Mouse (Mus musculus) c-Kit-negative CD71-positive TER-119-positive erythroid progenitor cells, embryonic 14.5 days (primary cell): ENCODE results near the gene S1pr1.

ENCODE experiments used
- DNase-seq: peaks from one replicate; pipeline ENCODE4 v3.0.0-alpha.2; 2013; ENCODE audit warnings: low read depth, low spot score

Gene S1pr1

DNA sequence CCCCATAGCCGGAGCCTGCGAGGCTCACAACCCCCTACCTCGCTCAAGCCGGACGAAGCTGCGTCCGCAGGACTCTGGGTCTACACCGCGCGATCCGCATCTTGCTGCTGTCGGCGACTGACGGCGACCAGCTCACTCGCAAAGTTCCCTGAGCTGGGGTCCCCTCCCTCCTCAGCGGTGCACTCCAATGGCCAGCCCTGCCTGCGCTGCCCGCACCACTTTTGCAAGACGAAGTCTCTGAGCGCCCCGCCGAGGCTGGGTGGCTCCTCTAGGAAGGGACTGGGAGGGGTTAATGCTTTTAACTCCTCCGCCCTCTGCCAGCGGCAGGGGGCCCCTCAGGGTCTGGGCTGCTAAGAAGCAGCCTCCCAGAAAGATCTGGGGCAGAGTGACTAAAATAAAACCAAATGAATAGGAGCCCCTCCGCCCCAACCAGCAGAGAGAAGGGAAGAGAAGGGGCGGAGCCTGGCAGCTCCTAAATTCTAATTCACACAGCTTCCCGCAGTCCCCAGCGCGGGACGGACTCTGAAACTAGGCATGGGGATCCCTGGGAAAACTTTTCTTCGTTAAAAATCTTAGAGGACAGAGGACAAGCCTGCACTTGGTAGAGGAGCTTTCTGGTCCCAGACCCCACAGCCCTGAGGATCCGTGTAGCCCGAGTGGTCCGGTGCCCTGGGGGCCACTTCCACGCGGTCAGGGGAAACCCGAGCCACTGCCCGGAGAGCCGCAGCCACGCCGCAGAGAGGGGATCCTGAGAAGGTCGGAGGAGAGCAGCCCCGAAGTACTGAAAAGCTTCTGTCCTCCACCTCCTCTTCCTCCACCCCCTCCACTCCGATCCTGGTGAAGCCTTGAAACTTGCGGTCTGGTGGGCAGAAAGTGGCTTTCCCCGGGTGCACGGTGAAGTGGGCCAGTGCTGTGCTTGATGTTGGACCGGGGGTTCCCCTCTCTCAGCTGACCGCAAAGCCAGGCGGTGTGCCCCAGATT lies at the start of gene S1pr1:
Gene S1pr1, minus strand, starts transcription at position 402 of the 981 bp plus-strand sequence.
- no peak for DNase-seq

DNA sequence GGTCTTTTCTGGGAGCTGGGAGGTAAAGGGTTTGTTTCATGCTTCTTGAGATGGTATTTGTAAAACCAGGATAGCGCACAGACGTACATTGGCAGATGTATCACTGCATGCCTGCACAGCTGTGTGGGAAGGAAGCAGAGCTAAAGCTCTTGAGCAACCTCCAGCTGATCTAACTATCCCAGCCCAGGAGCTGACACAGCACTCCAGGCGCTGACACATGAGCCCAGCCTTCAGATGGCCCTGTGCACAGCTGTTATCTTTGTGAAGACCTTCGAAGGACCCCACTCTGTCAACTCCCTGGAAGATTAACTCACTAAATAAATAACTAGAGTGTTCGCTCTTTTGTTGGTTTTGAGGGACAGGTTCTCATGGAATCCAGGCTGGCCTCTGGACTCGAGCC lies 48.4 kb upstream of the S1pr1 start:
- DNase-seq, result no peak

DNA sequence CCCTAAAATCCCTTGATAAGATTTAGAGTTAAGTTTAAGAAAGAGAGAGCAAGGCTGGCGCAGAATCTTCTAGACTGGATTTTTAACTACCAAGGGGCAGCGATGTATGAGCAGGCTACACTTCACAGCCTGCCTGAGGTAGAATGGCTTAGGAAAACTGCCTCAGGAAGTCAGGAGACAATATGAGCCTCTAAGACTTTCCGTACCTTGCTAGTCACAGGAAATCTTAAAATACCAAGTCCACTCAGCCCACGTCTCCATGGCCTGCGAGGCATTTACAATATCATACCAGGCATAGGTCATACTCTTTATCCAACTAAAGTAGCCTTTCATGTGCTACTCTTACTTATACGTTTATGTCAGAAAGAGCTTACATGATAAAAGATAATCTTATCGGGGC lies 48.0 kb upstream of the S1pr1 start:
- no peak for DNase-seq

DNA sequence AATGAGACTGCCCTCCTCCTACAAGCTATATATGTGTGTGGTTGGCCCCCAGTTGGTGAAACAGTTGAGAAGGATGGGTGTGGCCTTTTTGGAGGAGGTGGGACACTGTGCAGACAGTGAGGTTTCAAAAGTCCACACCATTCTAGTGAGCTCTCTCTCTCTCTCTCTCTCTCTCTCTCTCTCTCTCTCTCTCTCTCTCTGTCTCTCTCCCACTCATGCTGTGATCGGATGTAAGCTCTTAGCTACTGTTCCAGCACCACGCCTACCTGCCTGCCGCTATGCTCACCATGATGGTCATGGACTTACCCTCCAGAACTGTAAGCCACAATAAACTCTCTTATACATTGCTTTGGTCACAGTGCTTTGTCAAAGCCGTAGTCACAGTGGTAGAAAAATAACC lies 44.8 kb upstream of the S1pr1 start:
- DNase-seq, result no peak

DNA sequence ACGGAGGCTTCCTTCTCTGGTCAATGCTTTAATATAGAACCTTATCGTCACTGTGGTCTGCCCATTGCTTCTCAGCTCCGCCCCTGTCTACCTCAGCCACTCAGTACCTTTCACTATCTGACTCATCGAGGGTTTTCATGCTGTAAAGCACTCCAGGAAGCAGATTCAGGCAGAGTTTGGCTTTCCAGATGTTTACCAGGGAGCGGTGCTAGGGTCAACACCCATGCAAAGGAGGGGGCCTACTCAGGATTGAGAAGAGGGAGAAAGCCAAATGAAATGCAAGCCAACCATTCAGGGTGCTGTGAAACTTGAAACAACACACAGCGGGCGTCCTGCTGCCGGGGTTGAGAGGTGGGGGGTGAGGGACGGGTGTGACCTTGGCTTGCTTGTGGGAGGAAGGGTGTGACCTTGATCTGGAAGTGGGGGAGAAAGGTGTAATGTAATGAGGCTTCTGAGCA lies 43.6 kb upstream of the S1pr1 start:
- DNase-seq, result no peak

DNA sequence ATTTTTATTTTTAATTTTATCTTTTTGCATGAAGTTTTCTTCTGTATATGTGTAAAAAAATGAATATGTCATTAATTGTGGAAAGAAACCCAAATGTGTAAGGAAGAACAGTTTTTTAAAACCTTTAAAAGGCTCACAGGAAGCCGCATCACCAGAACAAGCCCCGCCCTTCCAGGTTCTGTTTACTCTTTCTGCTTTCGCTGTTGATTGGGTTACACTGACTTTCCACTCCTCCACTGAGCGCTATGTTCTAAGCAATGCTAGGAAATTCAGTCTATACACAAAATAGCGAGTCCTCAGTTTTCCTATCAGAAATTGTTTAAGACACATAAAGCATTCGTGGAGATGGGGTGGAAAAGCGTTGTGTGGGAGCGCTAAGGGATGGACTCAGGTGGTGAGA lies 39.6 kb upstream of the S1pr1 start:
- no peak for DNase-seq

DNA sequence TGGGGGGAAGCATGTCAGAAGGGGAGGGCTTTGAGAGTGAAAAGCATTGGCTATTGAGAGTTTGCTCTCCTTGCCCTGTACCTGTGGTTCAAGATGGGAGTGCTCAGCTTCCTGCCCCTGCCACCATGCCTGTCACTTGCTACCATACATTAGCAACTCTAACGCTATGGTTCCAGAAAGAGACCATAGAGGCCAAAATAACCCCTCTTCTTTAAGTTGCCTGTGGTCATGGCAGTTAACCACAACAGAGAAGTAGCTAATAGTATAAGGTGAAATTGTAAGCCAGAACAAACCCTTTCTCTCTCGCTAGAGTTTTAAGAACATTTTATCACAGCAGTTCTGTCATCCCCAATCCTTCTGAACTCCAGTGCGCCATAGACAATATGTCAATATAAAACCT lies 35.5 kb upstream of the S1pr1 start:
- no peak for DNase-seq

DNA sequence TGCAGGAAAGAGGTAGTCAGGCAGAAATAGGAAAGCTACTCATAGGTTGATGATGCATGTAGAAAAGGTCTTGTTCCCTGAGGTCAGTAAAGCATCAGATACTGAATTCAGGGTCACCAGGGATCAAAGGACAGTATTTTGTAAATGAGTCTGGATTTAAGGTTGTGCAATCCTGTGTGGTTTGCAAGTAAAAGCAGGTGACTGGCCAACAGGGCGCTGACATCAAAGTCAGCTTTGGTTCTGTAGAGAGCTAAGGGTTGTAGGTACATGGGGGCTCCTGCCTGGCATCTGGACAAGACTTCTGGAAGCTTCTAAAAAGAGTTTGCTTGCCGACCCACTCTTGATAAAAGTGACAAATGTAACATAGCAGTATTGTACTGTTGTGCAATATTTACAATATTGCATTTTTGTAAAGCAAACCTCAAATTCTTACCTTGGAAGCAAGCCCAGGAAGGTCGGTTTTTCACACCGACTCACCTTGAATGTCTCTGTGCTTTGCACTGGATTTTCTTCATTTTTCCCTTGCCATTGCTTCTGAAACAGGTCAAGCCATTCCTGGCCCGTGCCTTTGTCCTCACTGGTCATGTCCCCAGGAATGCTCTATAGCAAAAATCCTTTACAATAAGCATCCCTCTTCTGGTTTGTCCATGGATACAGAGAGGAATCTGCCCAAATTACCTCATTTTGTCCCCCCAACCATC lies 33.6 kb upstream of the S1pr1 start:
- no peak for DNase-seq

DNA sequence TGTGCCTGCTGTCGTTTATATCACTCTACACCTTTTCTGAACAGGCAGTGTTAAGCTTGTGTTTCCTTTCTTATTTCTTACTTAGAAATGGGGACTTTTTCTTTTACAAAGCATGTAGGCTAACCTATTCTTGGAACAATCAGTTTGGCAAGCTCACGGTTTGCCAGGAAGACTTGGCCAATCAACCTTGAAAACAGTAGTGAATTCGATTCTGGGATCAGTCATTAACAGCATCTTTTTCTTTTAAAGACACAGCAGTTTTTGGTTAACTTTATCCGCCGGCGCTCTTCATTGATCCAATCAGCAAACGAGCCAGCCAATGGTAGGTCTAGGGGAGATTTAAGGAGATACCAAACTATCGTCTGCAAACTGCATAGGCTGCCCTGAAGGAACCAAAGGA lies 31.6 kb upstream of the S1pr1 start:
- DNase-seq, result no peak

DNA sequence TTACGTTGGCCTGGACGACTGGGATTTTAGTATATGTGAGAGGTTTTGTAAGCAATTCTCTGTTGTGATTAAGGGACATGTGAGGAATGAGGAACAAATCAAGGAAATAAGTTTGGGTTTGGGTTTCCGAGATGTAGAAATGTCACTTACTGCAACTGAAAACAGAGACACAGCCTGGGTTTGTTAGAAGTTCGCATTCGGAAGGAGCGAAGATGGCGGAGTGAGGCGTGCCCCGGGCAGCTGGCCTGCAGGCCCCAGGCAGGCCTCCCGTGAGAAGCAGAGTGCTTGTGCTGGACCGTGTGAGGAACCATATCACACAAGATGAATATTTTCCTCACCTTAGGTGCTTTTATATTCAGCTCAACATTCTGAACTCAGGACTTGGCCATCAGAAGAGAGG lies 30.2 kb upstream of the S1pr1 start:
- DNase-seq, result no peak

DNA sequence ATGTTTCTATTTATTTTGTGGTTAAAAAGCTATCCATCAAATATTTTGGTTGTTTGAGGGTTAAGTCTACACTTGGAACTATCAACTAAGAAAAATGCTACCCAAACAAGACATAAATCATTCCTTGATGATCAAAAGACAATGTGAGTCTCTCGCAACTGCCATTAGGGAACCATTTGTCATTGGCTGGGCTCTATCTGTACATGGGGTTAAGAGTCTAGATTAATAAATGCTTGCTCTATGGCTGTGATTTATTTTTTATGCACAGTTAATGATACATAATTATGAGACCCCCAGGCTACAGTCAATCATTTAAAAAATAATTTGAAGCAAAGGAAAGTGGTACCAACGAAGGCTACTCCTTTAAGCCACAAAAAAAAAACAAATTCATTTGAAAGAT lies 23.7 kb upstream of the S1pr1 start:
- no peak for DNase-seq

DNA sequence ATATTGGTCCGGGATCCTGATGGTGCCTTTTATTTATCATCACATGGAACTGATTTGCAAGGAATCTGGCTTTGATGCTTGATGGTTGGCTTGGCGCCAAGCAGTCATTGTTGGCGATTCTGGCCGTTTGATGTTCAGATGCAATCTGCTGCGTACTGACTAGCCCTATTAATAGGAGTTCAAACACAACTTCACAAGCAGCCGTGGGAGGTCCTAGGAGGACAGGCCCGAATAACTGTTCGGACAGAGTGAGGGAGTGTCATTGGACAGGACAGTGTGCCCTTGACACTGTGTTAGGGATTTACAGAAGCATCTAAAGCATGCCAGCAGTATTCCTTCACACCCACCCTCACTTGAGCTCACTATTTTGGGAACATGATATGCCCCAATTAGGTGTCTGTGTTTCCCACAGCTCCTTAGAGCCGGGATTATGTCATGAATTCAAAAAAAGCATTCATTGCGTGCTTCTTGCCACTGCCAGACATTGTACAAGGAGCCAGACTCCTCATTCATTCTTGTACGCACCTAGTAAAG lies 23.0 kb upstream of the S1pr1 start:
- DNase-seq, result no peak

DNA sequence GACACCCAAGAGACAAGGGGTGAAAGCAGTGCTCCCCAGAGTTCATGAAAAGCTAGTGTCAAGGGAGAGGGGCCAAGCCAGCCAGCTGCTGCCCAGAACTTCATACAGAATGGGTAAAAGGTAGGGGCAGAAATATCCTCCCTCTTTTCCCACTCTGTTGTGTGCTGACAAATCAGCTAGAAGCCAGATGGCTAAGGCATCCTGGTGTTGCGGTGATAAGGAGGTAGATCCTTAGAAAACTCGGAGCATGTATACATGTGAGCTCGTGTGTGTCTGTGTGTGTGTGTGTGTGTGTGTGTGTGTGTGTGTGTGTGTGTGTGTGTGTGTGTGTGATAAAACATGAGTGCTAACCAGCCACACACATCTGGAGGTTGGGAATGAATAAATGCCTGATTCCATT lies 20.7 kb upstream of the S1pr1 start:
- DNase-seq, result no peak

DNA sequence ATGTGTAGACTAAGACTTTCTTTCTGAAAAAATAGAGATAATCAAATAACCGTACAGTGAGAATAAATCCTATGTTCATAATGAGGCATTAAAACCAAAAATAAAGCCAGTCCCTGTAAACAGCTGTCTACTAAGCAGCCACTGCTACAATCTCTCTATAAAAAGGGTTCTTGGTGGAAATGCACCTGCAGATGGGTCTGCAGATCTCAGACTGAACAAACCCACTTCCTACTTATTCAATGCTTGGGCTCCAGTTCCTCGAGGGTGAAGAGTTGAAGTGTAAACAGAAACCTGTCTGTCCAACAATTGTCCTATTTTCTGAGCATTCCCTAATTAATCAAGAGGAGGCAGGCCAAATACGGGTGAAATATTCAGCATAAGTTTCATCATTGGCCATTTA lies 20.0 kb upstream of the S1pr1 start:
- no peak for DNase-seq

DNA sequence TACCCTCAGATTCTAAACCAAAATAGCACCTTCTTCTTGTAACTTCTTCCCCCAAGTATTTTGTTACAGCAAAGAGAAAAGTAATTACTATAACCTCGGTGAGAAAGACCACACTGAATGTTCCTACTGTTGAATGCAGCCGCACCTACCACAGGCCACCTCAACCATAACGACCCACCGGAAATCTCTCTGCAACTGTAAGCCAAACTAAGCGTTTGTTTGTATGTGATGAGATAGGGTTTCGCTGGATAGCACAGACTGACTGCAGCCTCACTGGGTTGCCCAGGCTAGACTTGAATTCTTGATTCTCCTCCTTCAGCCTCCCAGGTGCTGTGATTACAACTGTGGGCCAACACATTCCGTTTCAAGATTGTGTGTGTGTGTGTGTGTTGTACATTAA lies 15.5 kb upstream of the S1pr1 start:
- no peak for DNase-seq

DNA sequence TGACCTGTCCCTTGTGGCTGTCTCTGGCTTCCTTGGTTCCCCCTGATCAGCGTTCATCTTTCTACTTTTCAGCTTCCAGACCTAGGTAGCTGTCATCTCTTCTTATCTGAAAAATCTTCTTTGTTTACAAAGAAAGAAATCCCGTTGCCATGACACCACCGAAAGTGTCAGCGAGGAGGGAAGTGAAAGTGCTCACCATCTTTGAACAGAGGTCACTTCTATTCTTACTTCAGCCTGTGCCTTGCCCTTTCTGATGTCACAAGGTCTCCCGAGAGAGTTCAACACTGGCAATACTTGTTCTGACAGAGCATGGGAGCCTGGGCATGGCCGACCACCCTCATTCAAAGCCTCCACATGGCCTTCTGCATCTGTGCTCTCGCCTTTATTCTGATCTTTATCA lies 14.3 kb upstream of the S1pr1 start:
- DNase-seq, result no peak

DNA sequence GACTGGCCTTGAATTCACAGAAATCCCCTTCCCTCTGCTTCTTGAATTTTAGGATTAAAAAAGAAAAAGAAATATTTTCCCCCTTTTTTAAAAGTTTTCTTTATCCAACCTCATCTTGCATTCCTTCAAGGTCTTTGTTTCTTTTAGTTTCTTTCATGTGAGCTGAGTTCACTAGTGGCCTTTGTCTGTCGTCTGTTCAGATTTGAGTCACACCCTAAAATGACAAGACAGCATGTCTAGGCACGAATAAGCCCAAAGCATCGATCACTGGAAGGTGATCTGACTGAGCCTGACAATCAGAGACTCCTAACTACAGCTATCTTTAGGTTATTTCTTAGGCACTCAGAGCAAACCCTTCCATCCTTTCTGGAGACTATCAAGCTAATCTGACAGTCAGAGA lies 13.3 kb upstream of the S1pr1 start:
- DNase-seq, result no peak

DNA sequence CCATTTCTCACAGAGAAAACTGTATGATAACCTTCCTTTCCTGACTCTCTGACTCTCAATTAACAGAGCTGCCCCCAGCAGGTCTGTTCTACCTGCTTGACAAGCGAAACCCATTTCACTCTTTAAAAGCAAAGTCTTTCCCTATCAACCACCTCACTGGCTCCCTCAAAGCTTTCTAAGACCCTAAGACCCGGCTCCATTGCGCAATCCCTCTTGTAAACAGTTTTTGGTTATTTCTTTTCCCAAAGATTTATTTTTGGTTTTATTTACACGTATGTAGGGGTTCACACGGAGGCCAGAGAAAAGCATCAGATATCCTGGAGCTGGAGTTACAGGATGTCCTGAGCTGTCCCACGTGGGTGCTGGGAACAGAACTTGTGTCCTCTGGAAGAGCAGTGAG lies 4.0 kb upstream of the S1pr1 start:
- DNase-seq, result no peak

DNA sequence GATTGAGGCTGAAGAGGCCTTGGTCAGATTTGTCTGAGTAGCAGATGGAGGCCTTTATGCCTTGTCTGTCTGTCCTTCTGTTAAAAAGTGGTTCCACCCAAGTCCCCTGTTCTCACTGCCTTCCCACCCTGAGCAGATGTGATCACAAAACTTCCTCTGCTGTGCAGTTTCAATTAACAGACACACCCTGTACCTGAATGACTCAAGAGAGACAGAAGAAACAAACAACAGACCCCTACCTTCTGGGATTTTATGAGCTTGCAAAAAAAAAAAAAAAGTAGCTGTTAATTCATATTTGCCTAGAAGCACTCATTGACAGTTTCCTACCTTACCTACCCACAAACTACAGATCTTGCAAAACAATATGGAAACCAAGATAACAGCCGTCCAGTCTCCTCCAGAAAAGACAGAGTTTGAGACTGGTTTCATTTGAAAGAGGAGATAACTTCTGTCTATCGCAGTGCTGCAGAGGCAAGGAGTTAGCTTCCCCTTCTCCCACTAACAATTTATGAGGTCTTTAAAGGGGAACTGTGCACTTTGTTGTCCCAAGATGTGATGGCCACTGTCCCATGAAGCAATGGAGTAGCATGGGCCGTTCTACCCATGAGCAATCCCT lies 1.1 kb upstream of the S1pr1 start:
- DNase-seq, result no peak

DNA sequence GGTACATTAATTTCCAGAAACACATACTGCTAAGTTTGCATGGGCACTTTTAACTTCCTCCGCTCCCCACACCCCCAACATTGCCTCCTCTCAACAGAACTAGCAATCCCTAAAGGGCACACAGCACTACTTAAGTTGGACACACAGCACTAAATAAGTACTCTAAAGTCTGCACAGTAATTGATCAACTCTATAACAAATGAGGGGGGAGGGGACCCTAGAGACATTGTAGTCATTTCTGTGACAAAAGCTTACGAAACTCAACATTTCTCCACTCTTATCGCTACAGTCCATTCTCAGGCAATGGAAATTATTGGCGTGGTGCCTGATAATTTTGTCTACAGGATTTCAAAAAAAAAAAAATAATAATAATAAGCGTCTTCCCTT lies 830 bp downstream of the S1pr1 start:
- no peak for DNase-seq

DNA sequence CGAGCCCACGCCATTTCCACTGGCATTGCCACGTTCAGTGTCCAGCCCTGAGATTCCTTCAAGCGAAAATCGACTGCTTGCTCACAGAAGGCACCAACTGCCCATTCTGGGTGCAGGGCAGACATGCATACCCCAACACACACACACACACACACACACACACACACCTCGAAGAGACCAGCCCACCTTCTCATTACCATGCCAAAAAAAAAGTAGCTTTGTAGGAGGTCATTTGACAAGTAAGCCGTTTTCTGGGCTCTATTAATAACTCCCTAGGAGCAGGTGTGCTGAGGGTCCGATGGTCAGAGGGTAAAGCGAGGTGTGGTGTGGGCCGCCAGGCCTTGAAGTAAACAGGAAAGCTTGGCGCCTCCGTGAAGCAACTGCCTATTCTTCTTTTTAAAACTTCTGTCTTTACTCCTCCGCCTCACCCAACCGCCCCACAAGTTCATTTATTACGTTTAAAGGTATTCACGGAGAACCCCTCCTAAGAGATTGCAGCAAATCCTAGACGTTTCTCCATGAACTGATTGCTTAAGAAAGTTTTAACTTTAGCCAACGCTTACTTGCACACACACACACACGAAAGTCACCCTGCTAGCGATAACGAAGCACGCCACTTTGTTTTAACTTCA lies 1.3 kb downstream of the S1pr1 start:
- no peak for DNase-seq

DNA sequence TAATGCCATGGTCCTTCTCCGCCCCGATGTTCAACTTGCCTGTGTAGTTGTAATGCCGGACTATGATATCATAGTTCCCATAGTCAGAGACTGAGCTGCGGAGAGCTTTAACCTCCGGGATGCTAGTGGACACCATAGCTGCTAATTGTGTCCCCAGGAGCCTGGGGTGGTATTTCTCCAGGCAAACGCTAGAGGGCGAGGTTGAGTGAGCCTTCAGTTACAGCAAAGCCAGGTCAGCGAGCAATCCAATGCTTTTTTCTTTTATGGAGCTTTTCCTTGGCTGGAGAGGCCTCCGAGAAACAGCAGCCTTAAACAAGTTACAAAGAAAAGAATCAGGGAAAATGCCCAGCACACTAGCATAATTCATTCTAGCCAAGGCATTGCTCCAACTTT lies 2.1 kb downstream of the S1pr1 start:
- peak; percentile 28 for DNase-seq
